Mouse (Mus musculus) lung, postnatal 0 days (tissue): ENCODE measurements around the gene Vash1. TPM values are rescaled to one million over a fixed set of nuclear protein-coding genes. Genes with fewer than 3 reads are reported as not detected.

Source experiments
- ATAC-seq: fragments of 200-750 bp; cut with Nextera tagmentation; 2 replicates; pipeline ENCODE4 v1.8.0; 2017; ENCODE audit warnings: moderate library complexity
- DNase-seq: peaks from one replicate; pipeline ENCODE4 v3.0.0-alpha.2; 2016; ENCODE audit warnings: low spot score
- H3K27ac ChIP-seq: fragments of 300-500 bp; sonication (generic); 2 replicates; pipeline ENCODE4 v1.5.1; 2014; ENCODE audit warnings: antibody characterized with exemption, mild to moderate bottlenecking, low read length, mixed read lengths
- H3K27me3 ChIP-seq: fragments of 300-500 bp; sonication (generic); replicated peaks from 2 replicates; pipeline ENCODE4 v1.6.1; 2014; ENCODE audit warnings: low read length, mixed read lengths; ENCODE audit not compliant: insufficient read depth
- H3K36me3 ChIP-seq: fragments of 300-500 bp; sonication (generic); 2 replicates; pipeline ENCODE4 v1.6.1; 2014; ENCODE audit warnings: low read length, mixed read lengths; ENCODE audit not compliant: insufficient read depth
- H3K4me1 ChIP-seq: fragments of 300-500 bp; sonication (generic); 2 replicates; pipeline ENCODE4 v1.6.1; 2014; ENCODE audit warnings: antibody characterized with exemption, low read depth, low read length, mixed read lengths; ENCODE audit not compliant: insufficient read depth
- H3K4me2 ChIP-seq: fragments of 300-500 bp; sonication (generic); replicated peaks from 2 replicates; pipeline ENCODE4 v1.6.1; 2014; ENCODE audit warnings: low read depth, mild to moderate bottlenecking, low read length, moderate library complexity, mixed read lengths
- H3K4me3 ChIP-seq: fragments of 300-500 bp; sonication (generic); 2 replicates; pipeline ENCODE4 v1.5.1; 2014; ENCODE audit warnings: low read depth, low read length
- H3K9ac ChIP-seq: fragments of 300-500 bp; sonication (generic); replicated peaks from 2 replicates; pipeline ENCODE4 v1.6.1; 2014; ENCODE audit warnings: low read depth, mild to moderate bottlenecking
- H3K9me3 ChIP-seq: fragments of 300-500 bp; sonication (generic); 2 replicates; pipeline ENCODE4 v1.6.1; 2016; ENCODE audit warnings: low read length, mixed read lengths
- CTCF ChIP-seq: IDR thresholded peaks from 2 replicates; pipeline ENCODE4 v1.5.1; 2016; ENCODE audit warnings: antibody characterized with exemption, mild to moderate bottlenecking
- EP300 ChIP-seq: IDR thresholded peaks from 2 replicates; pipeline ENCODE4 v1.6.1; 2016; ENCODE audit warnings: antibody characterized with exemption, mild to moderate bottlenecking, control low read depth
- WGBS: fragments of 180-500 bp; shearing (Covaris S2); extraction: QIAGEN DNeasy Blood & Tissue Kit; methylation state at CpG from one replicate; pipeline ENCODE4 v1.1.7; 2014; 5-methylcytosine and 5-hydroxymethylcytosine counted together
- polyA plus RNA-seq: library from polyadenylated mRNA; unstranded; fragments of >200 nt; fragmentation: Nextera tagmentation; extraction: Ambion mirVana; gene quantifications from 2 replicates; pipeline ENCODE4 v1.2.1, GENCODE M21; 2015

Vash1 gene
- polyA plus RNA-seq, 1 experiment from 2014 or later, result 9.0 TPM

DNA sequence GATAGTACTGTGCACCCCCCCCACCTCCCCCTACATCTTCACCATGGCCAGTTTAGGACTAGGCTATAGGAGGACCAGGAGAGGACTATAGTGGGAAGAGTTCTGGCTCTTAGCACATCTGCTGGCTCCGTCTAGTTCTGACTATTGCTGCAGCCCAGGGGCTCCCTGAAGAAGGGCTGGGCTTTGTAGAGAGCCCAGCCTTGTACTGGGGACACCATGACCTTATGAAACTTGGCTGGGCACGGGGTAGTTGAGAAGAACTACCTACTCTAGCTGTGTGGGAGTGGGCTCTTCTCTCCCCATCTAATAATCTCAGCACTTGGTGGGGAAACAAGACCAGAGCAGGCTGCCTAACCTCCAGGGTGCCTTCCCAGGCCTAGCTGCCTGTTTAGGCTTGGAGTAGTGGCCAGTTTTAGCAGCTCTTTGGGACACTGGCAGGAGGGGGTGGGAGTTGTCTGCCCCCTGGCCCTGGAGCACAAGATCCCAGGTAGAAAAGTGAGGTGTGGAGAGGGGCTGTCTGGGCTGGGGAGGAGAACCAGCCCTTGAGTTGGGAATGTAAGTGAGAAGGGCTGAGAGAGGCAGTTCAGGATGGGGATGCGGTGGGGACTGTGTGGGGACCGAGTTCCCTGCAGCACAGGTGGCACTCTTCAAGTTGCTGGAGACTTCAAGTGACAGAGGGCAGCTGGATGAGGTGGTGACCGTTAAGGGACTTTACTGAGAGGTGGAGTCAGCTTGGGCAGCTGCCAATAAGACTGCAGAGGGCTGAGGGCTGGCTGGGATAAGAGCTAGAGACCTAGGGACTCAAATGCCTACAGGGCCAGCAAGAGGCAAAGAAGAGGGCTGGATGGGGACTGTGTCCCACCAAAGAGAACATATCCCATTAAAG, 14.2 kb downstream of the Vash1 start:
- Histone ChIP-seq H3K9me3 (no peaks in the 10 kb centered on the region), H3K9ac (no peak overlapping the region), H3K4me2 (no peak overlapping the region), H3K36me3 (no peaks in the 10 kb centered on the region), H3K27ac (no peak overlapping the region), H3K4me3 (no peak overlapping the region), H3K27me3 (no peaks in the 10 kb centered on the region), H3K4me1 (0 out of 2 replicates have a peak, but pooled peaks cover 3% of the 10 kb centered on the region)
- no peak for TF ChIP-seq EP300
- ATAC-seq, result no peak
- 39% methylated on average over 5 of the region's 5 CpGs for WGBS
- peak; percentile 37 for DNase-seq

DNA sequence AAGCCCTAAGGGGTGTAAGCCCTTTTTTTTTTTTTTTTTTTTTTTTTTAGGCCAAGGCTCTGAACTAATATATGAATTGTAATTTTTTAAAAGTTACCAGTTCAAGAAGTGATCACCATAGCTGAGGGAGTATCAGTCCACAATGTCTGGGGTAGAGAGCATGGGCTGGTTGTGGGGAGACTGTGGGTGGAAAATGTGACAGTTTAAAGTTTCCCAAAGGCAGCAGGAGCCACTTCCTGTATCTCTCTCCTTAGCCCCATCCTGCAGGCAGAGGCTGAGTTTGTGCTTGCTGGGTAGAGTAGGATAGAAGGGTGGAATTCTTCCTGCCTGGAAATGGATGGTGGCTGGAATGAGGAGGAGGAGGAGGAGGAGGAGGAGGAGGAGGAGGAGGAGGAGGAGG, 14.9 kb downstream of the Vash1 start:
- TF ChIP-seq CTCF (no peak), EP300 (no peak)
- H3K4me2 ChIP-seq, result no peak overlapping the region
- no peak overlapping the region for H3K4me3 ChIP-seq
- H3K27me3 ChIP-seq, result no peaks in the 10 kb centered on the region
- H3K9ac ChIP-seq, result no peak overlapping the region
- no peaks in the 10 kb centered on the region for H3K36me3 ChIP-seq
- no peaks in the 10 kb centered on the region for H3K4me1 ChIP-seq
- H3K27ac ChIP-seq, result no peak overlapping the region
- DNase-seq, result no peak
- no peaks in the 10 kb centered on the region for H3K9me3 ChIP-seq
- no peak for ATAC-seq

DNA sequence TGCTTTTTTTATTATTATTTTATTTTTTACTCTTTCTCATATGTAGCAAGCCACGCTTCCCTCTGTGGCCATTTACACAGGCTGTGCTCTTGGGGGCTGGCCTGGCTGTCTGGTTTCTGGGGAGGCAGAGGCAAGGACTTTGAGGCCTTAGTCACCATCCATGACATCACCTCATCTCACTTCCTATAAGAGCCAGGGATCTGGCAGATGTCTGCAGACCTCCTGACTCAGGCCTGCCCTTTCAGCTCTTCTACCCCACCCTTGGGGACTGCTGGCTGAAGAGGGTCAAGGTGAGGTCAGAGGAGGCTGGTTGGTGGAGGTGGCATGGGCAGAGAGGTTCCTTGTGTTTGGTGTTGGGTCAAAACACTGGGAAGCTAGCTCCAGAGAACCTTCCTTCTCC, 15.9 kb downstream of the Vash1 start:
- Histone ChIP-seq H3K4me2 (no peak overlapping the region), H3K9me3 (no peaks in the 10 kb centered on the region), H3K36me3 (no peaks in the 10 kb centered on the region), H3K4me1 (no peaks in the 10 kb centered on the region), H3K27me3 (no peaks in the 10 kb centered on the region), H3K27ac (no peak overlapping the region), H3K4me3 (no peak overlapping the region), H3K9ac (no peak overlapping the region)
- peak; percentile 26 for ATAC-seq
- no peak for TF ChIP-seq EP300
- no peak for TF ChIP-seq CTCF
- DNase-seq, result no peak
- WGBS, result 75% methylated on average over 1 of the region's 1 CpGs

DNA sequence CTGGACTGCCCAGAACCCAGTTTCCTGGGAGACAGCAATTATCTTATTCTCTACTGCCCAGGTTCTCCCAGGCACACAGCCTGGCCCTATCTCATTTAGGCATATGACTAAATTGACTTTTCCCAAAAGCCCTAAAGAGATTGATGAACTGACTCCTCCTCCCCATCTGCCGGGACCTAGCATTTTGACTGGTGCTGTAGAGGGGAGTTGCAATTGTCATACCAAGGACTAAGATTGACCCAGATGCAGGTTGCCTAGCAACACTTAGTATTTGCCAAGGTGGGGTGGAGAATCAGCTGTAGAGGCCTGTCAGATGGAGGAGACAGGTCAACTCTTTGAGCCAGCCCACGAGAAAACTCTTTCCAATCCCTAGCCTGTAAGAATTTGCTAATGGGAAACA, 19.5 kb downstream of the Vash1 start:
- ATAC-seq (no peak), DNase-seq (no peak)
- no peaks in the 10 kb centered on the region for H3K36me3 ChIP-seq
- no peak overlapping the region for H3K4me3 ChIP-seq
- H3K9ac ChIP-seq, result no peak overlapping the region
- 47% methylated on average over 2 of the region's 2 CpGs for WGBS
- no peaks in the 10 kb centered on the region for H3K27me3 ChIP-seq
- H3K27ac ChIP-seq, result no peak overlapping the region
- TF ChIP-seq EP300 (no peak), CTCF (no peak)
- H3K4me1 ChIP-seq, result no peaks in the 10 kb centered on the region
- H3K4me2 ChIP-seq, result no peak overlapping the region
- H3K9me3 ChIP-seq, result no peaks in the 10 kb centered on the region

DNA sequence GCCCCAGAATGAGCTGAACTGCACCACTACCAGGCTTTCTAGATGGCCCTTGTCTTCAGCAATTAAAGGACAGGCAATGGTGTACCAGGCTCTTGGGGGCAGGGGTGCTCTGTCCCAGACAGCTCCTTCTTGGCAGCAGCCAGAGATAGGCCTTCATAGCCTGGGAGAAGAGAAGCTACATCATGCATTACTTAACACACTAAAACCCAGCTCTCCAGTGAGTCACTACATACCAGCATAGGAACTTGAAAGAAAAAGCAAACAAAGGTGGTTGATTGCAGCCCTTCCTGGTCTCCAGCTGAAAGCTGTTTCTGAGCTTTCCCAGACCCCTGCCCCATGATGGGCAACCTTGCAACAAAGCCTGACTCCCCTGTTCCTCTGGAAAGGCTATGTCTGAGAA, 20.0 kb downstream of the Vash1 start:
- DNase-seq (peak; percentile 60), ATAC-seq (peak; percentile 68)
- H3K4me1 ChIP-seq, result no peaks in the 10 kb centered on the region
- no peak overlapping the region for H3K4me2 ChIP-seq
- TF ChIP-seq CTCF, result no peak
- peak; percentile 50; the same call in 1 of the 2 replicates for TF ChIP-seq EP300
- no peak overlapping the region for H3K9ac ChIP-seq
- no peak overlapping the region for H3K4me3 ChIP-seq
- no peak overlapping the region for H3K27ac ChIP-seq
- no peaks in the 10 kb centered on the region for H3K9me3 ChIP-seq
- no peaks in the 10 kb centered on the region for H3K27me3 ChIP-seq
- H3K36me3 ChIP-seq, result no peaks in the 10 kb centered on the region

DNA sequence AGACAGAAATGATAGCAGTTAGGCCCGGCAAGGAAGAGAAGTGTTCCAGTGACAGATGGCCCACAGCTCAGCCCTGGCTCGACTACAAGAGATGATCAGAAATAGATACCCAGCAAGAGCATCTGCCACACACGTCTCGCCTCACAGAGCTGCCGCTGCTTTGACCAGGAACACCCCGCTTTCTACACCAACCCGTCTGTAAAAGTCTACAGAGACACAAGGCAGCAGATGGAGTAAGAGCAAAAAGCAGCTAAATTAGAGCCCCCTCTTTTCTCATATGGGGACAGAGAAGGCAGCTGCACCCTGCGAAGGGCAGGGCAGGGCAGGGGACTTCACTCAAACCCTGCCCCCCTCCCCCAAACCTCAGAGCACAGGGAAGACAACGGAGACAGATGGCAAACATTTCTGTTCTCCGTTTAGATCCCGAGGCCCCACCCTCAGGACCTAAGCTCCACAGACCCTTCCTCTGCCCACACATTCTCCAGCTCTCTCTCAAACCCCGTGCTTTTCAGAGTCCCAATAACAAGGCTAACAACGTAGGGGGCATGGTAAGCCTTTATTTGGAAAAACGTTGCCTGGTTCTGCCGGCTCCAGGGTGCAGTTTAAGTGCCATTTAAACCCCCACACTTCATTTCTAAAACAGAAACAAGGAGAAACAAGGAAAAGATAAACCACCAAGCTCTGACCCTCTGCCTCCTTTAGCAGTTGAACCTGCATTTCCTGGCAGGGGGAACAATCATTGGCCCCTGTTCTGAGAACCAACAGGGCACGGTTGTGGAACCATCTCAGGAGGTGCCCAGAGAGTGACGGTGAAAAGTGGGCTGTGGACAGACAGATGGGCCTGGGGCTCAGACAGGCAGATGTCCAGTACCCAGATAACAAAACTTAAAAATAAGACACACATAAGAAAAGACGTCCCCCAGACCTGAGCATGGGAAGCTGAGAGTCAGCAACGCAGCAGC, 21.7 kb downstream of the Vash1 start:
- H3K27ac ChIP-seq, result no peak overlapping the region
- no peak overlapping the region for H3K4me3 ChIP-seq
- WGBS, result 37% methylated on average over 19 of the region's 19 CpGs
- no peaks in the 10 kb centered on the region for H3K36me3 ChIP-seq
- H3K4me2 ChIP-seq, result no peak overlapping the region
- no peak for DNase-seq
- no peaks in the 10 kb centered on the region for H3K27me3 ChIP-seq
- no peak for TF ChIP-seq EP300
- TF ChIP-seq CTCF, result no peak
- no peaks in the 10 kb centered on the region for H3K4me1 ChIP-seq
- H3K9me3 ChIP-seq, result no peaks in the 10 kb centered on the region
- H3K9ac ChIP-seq, result no peak overlapping the region
- ATAC-seq, result no peak
